Mouse (Mus musculus) limb, embryonic 13.5 days (tissue): Measurements from ENCODE around the gene Zp2. TPM values are rescaled to one million over a fixed set of nuclear protein-coding genes. Genes with fewer than 3 reads are reported as not detected.

Experiments used
- ATAC-seq: fragments of 200-750 bp; cut with Nextera tagmentation; 2 replicates; pipeline ENCODE4 v1.8.0; 2017; ENCODE audit warnings: low read depth, moderate number of reproducible peaks, moderate TSS enrichment; ENCODE audit not compliant: low FRiP score
- H3K27ac ChIP-seq: fragments of 300-500 bp; sonication (generic); 2 replicates; pipeline ENCODE4 v1.5.1; 2015; ENCODE audit warnings: inconsistent platforms, mild to moderate bottlenecking, moderate library complexity
- H3K27me3 ChIP-seq: fragments of 300-500 bp; sonication (generic); 2 replicates; pipeline ENCODE4 v1.6.1; 2015; ENCODE audit warnings: mild to moderate bottlenecking, inconsistent platforms
- H3K36me3 ChIP-seq: fragments of 300-500 bp; sonication (generic); 2 replicates; pipeline ENCODE4 v1.6.1; 2015; ENCODE audit warnings: inconsistent platforms, mild to moderate bottlenecking, moderate library complexity
- H3K4me1 ChIP-seq: fragments of 300-500 bp; sonication (generic); 2 replicates; pipeline ENCODE4 v1.6.1; 2015; ENCODE audit warnings: inconsistent platforms
- H3K4me2 ChIP-seq: fragments of 300-500 bp; sonication (generic); replicated peaks from 2 replicates; pipeline ENCODE4 v1.6.1; 2015; ENCODE audit warnings: inconsistent platforms, mild to moderate bottlenecking, moderate library complexity
- H3K4me3 ChIP-seq: fragments of 300-500 bp; sonication (generic); 2 replicates; pipeline ENCODE4 v1.5.1; 2015; ENCODE audit warnings: moderate library complexity, mild to moderate bottlenecking, inconsistent platforms
- H3K9ac ChIP-seq: fragments of 300-500 bp; sonication (generic); 2 replicates; pipeline ENCODE4 v1.6.1; 2015; ENCODE audit warnings: mild to moderate bottlenecking, inconsistent platforms
- H3K9me3 ChIP-seq: fragments of 300-500 bp; sonication (generic); 2 replicates; pipeline ENCODE4 v1.6.1; 2016; ENCODE audit warnings: inconsistent platforms
- WGBS: fragments of 180-500 bp; shearing (Covaris S2); methylation state at CpG from one replicate; pipeline ENCODE4 v1.1.7; 2015; 5-methylcytosine and 5-hydroxymethylcytosine counted together
- polyA plus RNA-seq: library from polyadenylated mRNA; unstranded; fragments of >200 nt; fragmentation: Nextera tagmentation; extraction: Ambion mirVana; gene quantifications from 2 replicates; pipeline ENCODE4 v1.2.1, GENCODE M21; 2015

Zp2 gene
- polyA plus RNA-seq, 1 experiment from 2014 or later: 0.06 TPM

- Histone ChIP-seq H3K4me2 (0 out of 2 replicates have a peak overlapping the region, but pooled peaks have one; percentile 12), H3K9me3 (no peaks in the 10 kb centered on the region), H3K9ac (no peak overlapping the region), H3K4me1 (peaks cover 31% of the 10 kb centered on the region), H3K27me3 (no peaks in the 10 kb centered on the region), H3K27ac (peak overlapping the region; percentile 16), H3K4me3 (no peak overlapping the region), H3K36me3 (no peaks in the 10 kb centered on the region)
- ATAC-seq: peak; percentile 78
- WGBS: 6% methylated on average over 5 of the region's 5 CpGs
These were observed 18.0 kb downstream of the Zp2 start for GRCm38 (mm10) chr7:120126976-120127685.

DNA sequence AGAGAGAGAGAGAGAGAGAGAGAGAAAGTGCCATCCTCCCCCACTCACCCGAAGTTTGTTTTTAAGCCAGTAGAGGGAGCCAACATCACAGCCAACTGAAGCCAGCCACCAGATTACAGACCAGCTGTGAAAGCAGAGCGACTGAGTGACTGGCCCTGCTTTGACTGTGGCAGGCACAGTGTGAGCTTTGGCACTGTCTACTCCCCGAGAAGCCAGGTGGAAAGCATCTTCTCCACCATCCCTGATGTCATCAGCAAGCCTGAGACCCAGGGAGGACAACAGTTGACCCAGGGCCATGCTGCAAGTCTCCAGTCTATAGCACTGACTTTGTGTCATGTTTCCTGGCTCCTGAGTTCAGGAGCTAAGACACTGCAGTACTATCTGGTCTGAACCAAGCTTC, 20.2 kb downstream of the Zp2 start:
- peaks cover 31% of the 10 kb centered on the region for H3K4me1 ChIP-seq
- H3K4me2 ChIP-seq: no peak overlapping the region
- no peaks in the 10 kb centered on the region for H3K9me3 ChIP-seq
- ATAC-seq: peak; percentile 62
- H3K9ac ChIP-seq: no peak overlapping the region
- H3K4me3 ChIP-seq: no peak overlapping the region
- WGBS: 0% methylated on average over 3 of the region's 3 CpGs
- no peaks in the 10 kb centered on the region for H3K27me3 ChIP-seq
- peak overlapping the region; percentile 52 for H3K27ac ChIP-seq
- peaks cover 13% of the 10 kb centered on the region for H3K36me3 ChIP-seq

DNA sequence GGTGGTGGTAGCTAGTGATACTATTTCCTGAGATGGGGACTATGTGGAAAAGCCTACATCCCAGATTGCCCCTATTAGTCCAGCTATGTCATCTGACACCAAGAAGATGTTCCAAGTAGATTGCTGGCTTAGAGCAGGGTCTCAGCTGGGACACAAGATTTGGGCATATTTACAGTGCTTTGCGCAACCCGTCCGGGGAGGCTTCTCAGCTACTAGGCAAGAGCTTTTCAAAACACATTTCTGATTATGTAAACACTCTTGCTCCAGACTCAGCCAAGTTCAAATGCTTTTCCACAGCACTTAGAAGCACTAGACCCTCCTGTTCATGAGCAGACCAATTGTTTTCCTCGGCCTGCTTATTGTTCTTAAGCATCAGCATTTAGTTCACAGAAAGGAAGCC, 21.3 kb downstream of the Zp2 start:
- no peaks in the 10 kb centered on the region for H3K27me3 ChIP-seq
- H3K9me3 ChIP-seq: no peaks in the 10 kb centered on the region
- no peak for ATAC-seq
- H3K4me2 ChIP-seq: no peak overlapping the region
- 87% methylated on average over 4 of the region's 4 CpGs for WGBS
- peaks cover 16% of the 10 kb centered on the region for H3K36me3 ChIP-seq
- H3K27ac ChIP-seq: no peak overlapping the region
- peaks cover 31% of the 10 kb centered on the region for H3K4me1 ChIP-seq
- H3K9ac ChIP-seq: no peak overlapping the region
- H3K4me3 ChIP-seq: no peak overlapping the region

- 23% methylated on average over 6 of the region's 6 CpGs for WGBS
- Histone ChIP-seq H3K4me2 (no peak overlapping the region), H3K27me3 (no peaks in the 10 kb centered on the region), H3K36me3 (peaks cover 23% of the 10 kb centered on the region), H3K27ac (no peak overlapping the region), H3K4me3 (no peak overlapping the region), H3K4me1 (peaks cover 8% of the 10 kb centered on the region), H3K9me3 (no peaks in the 10 kb centered on the region), H3K9ac (no peak overlapping the region)
- no peak for ATAC-seq
These were observed 27.6 kb downstream of the Zp2 start for GRCm38 (mm10) chr7:120117529-120117928.

- no peak overlapping the region for H3K9ac ChIP-seq
- no peak overlapping the region for H3K4me3 ChIP-seq
- H3K9me3 ChIP-seq: no peaks in the 10 kb centered on the region
- H3K4me2 ChIP-seq: no peak overlapping the region
- no peak overlapping the region for H3K27ac ChIP-seq
- no peaks in the 10 kb centered on the region for H3K27me3 ChIP-seq
- WGBS: 63% methylated on average over 5 of the region's 5 CpGs
- ATAC-seq: peak; percentile 60; the same call in 1 of the 2 replicates
- peaks cover 8% of the 10 kb centered on the region for H3K4me1 ChIP-seq
- H3K36me3 ChIP-seq: peaks cover 23% of the 10 kb centered on the region
These were observed 28.1 kb downstream of the Zp2 start for GRCm38 (mm10) chr7:120116976-120117375.

- peaks cover 4% of the 10 kb centered on the region for H3K36me3 ChIP-seq
- no peak for ATAC-seq
- no peaks in the 10 kb centered on the region for H3K9me3 ChIP-seq
- no peak overlapping the region for H3K4me3 ChIP-seq
- H3K9ac ChIP-seq: no peak overlapping the region
- H3K4me2 ChIP-seq: no peak overlapping the region
- 75% methylated on average over 5 of the region's 5 CpGs for WGBS
- H3K4me1 ChIP-seq: no peaks in the 10 kb centered on the region
- no peak overlapping the region for H3K27ac ChIP-seq
- H3K27me3 ChIP-seq: no peaks in the 10 kb centered on the region
These were observed 35.4 kb downstream of the Zp2 start for GRCm38 (mm10) chr7:120109676-120110075.

- no peak overlapping the region for H3K4me3 ChIP-seq
- no peak for ATAC-seq
- H3K36me3 ChIP-seq: peaks cover 4% of the 10 kb centered on the region; the same call in 1 of the 2 replicates
- no peaks in the 10 kb centered on the region for H3K9me3 ChIP-seq
- no peak overlapping the region for H3K9ac ChIP-seq
- no peak overlapping the region for H3K4me2 ChIP-seq
- H3K27me3 ChIP-seq: no peaks in the 10 kb centered on the region
- H3K4me1 ChIP-seq: peaks cover 6% of the 10 kb centered on the region
- WGBS: 62% methylated on average over 2 of the region's 2 CpGs
- H3K27ac ChIP-seq: no peak overlapping the region
These were observed 38.7 kb downstream of the Zp2 start for GRCm38 (mm10) chr7:120106356-120106755.

- H3K27ac ChIP-seq: no peak overlapping the region
- H3K4me2 ChIP-seq: no peak overlapping the region
- no peak for ATAC-seq
- no peak overlapping the region for H3K9ac ChIP-seq
- H3K4me1 ChIP-seq: peaks cover 6% of the 10 kb centered on the region
- no peak overlapping the region for H3K4me3 ChIP-seq
- peaks cover 4% of the 10 kb centered on the region; the same call in 1 of the 2 replicates for H3K36me3 ChIP-seq
- no peaks in the 10 kb centered on the region for H3K9me3 ChIP-seq
- H3K27me3 ChIP-seq: no peaks in the 10 kb centered on the region
- 75% methylated on average over 3 of the region's 3 CpGs for WGBS
These were observed 40.1 kb downstream of the Zp2 start for GRCm38 (mm10) chr7:120104975-120105374.

DNA sequence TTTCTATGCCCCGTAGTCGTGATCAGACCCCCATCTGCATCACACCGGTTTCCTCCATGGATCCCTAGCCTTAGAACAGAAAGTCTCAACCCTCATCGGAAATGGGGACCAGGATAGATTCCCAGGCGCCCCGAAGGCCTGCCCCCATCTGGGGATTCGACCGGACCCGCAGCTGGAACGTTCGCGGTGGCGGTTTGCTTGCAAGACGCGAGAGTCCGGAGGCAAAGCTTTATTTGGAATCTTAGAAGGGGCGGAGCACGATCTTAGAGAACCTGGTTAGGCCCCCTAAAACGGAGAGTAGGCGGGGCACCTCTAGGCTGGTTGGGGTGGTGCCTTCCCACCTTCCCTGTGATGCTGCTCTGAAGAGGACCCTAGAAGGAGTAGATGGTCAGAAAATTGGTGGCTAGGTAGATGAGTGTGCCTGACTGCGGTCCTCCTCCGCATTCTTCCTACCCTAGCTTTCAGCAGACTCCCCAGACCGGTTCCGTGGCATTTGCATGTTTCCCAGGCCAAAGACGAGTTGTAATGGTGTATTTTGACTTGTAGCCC, 42.0 kb downstream of the Zp2 start:
- H3K9me3 ChIP-seq: no peaks in the 10 kb centered on the region
- H3K27ac ChIP-seq: no peak overlapping the region
- peak overlapping the region; percentile 95 for H3K4me2 ChIP-seq
- no peaks in the 10 kb centered on the region for H3K27me3 ChIP-seq
- WGBS: 2% methylated on average over 25 of the region's 25 CpGs
- H3K9ac ChIP-seq: peak overlapping the region; percentile 70
- ATAC-seq: peak; percentile 51
- peaks cover 4% of the 10 kb centered on the region; the same call in 1 of the 2 replicates for H3K36me3 ChIP-seq
- H3K4me1 ChIP-seq: peaks cover 6% of the 10 kb centered on the region
- H3K4me3 ChIP-seq: peak overlapping the region; percentile 65

DNA sequence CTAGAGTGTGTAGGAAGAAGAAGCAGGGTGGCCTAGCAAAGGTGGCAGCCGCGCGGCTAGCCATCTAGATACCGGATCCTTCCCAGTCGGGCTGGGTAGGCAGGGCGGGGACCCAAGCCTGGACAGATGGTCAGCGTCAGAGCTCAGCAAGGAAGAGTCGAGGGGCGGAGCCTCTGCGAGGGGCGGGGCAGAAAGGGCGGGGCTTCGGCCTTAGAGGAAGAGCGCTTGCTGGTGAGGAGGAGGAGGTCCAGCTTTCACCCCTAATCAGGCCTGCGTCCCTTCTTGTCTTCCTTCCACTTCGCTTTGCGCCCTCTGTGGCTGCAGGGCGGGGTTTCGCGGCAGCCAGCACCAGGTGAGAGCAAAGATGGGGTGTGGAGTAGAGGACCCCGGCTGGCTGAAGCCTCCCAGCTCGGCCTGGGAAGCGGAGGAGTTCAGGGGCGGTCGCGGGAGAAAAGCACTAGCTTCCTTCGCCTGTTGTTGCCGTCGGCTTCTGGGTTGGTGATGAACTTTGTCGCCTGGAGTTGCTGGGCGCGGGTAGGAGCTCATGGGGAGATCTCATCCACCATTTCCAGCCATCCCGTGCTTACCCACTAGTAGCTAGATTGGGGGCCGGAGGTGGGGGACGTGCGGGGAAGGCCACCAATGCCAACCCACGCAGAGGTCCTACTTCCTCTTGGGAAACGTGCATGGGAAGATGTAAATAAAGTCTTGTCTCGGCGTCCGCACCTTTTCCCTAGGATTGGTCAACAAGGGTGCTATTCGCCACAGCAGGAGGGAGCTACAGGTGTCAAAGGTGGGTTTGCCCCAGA, 42.7 kb downstream of the Zp2 start, which contains the start of gene Tmem159:
TSS of gene Tmem159 (plus strand) at position 190 of the 809 bp plus-strand sequence.
- H3K36me3 ChIP-seq: peaks cover 4% of the 10 kb centered on the region; the same call in 1 of the 2 replicates
- H3K4me1 ChIP-seq: peaks cover 6% of the 10 kb centered on the region
- H3K9ac ChIP-seq: peak within 1 kb of the TSS; percentile 70
- no peaks in the 10 kb centered on the region for H3K9me3 ChIP-seq
- H3K27ac ChIP-seq: no peak within 1 kb of the TSS
- ATAC-seq: peak; percentile 90
- no peaks in the 10 kb centered on the region for H3K27me3 ChIP-seq
- peak within 1 kb of the TSS; percentile 95 for H3K4me2 ChIP-seq
- peak within 1 kb of the TSS; percentile 65 for H3K4me3 ChIP-seq
- under 1% methylated on average over 42 of the region's 42 CpGs for WGBS

DNA sequence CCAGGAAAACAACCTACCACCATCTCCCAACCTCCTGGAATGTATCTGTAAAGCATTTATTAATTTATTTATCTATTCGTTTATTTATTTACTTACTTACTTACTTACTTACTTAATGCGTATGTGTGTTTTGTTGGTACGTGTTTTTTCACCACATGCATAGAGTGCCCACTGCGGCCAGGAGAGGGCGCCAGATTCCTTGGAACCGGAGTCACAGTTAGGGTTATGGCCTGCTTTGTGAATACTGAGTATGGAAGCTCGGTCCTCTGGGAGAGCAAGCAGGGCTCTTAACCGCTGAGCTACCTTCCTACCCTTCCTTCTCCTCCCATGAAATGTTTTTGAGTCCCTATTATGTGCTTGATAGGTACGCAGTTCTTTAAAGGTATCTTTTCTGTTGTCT, 46.7 kb downstream of the Zp2 start:
- H3K36me3 ChIP-seq: no peaks in the 10 kb centered on the region
- no peaks in the 10 kb centered on the region for H3K9me3 ChIP-seq
- 0 out of 2 replicates have a peak, but pooled peaks have one; percentile 28 for ATAC-seq
- H3K9ac ChIP-seq: no peak overlapping the region
- 25% methylated on average over 9 of the region's 9 CpGs for WGBS
- H3K4me3 ChIP-seq: no peak overlapping the region
- H3K27me3 ChIP-seq: no peaks in the 10 kb centered on the region
- H3K4me1 ChIP-seq: peaks cover 3% of the 10 kb centered on the region
- no peak overlapping the region for H3K27ac ChIP-seq
- H3K4me2 ChIP-seq: no peak overlapping the region

GRCm38 (mm10) chr7:120097845-120098244, 47.2 kb downstream of the Zp2 start:
- H3K9ac ChIP-seq: no peak overlapping the region
- no peak overlapping the region for H3K4me2 ChIP-seq
- no peaks in the 10 kb centered on the region for H3K27me3 ChIP-seq
- no peaks in the 10 kb centered on the region for H3K36me3 ChIP-seq
- no peaks in the 10 kb centered on the region for H3K4me1 ChIP-seq
- ATAC-seq: peak; percentile 39
- no peak overlapping the region for H3K4me3 ChIP-seq
- H3K9me3 ChIP-seq: no peaks in the 10 kb centered on the region
- WGBS: 6% methylated on average over 7 of the region's 7 CpGs
- no peak overlapping the region for H3K27ac ChIP-seq
